25 mouse cellular contexts compared by ENCODE assay signal in genomic region chr6:53577776-53578175, GRCm38 (mm10).
A peak's percentile ranks its signal among the peaks of the same experiment; 100 is the strongest.
DNase-seq lines count a peak whose midpoint lies in the region; ATAC-seq and TF ChIP-seq lines count a peak whose summit lies in the region.
"Had no signal": no experiment of that assay in that cellular context is flagged by ENCODE, and none has a peak within 500 bp of the region (broad histone marks: within the 10 kb centered on the region; RNA-seq: fewer than 3 reads in every experiment).

No protein-coding gene starts in this region.

- H3K9ac ChIP-seq in kidney, postnatal 0 days (ENCODE audit: low read depth, low read length): no peak overlapping the region
- no peak overlapping the region for H3K9ac ChIP-seq in midbrain, embryonic 11.5 days (ENCODE audit: low read length)
- no peak overlapping the region for H3K9ac ChIP-seq in midbrain, postnatal 0 days (replicated peaks; ENCODE audit: low read length, poor library complexity, severe bottlenecking)
- H3K9ac ChIP-seq: embryonic facial prominence, embryonic 13.5 days; forebrain, embryonic 13.5 days; forebrain, postnatal 0 days; hindbrain, embryonic 12.5 days; hindbrain, embryonic 15.5 days had no signal

- WGBS in kidney, postnatal 0 days: 46% methylated on average over 3 of the region's 3 CpGs
- WGBS in midbrain, embryonic 11.5 days: 87% methylated on average over 3 of the region's 3 CpGs
- WGBS in midbrain, postnatal 0 days: 81% methylated on average over 3 of the region's 3 CpGs

- H3K36me3 ChIP-seq in kidney, postnatal 0 days (ENCODE audit: insufficient read depth, low read length): no peaks in the 10 kb centered on the region
- H3K36me3 ChIP-seq in midbrain, embryonic 11.5 days (ENCODE audit: control insufficient read depth, insufficient read depth, low read length): no peaks in the 10 kb centered on the region
- no peaks in the 10 kb centered on the region for H3K36me3 ChIP-seq in midbrain, postnatal 0 days (ENCODE audit: insufficient read depth, low read length)
- H3K36me3 ChIP-seq: embryonic facial prominence, embryonic 13.5 days; G1E; heart, embryonic 10.5 days; hindbrain, embryonic 12.5 days; hindbrain, embryonic 15.5 days had no signal

- H3K9me3 ChIP-seq in kidney, postnatal 0 days (replicated peaks; ENCODE audit: low read length): no peaks in the 10 kb centered on the region
- no peaks in the 10 kb centered on the region for H3K9me3 ChIP-seq in midbrain, embryonic 11.5 days (ENCODE audit: control insufficient read depth, low read length)
- no peaks in the 10 kb centered on the region for H3K9me3 ChIP-seq in midbrain, postnatal 0 days (ENCODE audit: low read length)
- H3K9me3 ChIP-seq: embryonic facial prominence, embryonic 13.5 days; forebrain, embryonic 13.5 days; heart, embryonic 10.5 days; hindbrain, embryonic 12.5 days; hindbrain, embryonic 15.5 days had no signal

- no peak for ATAC-seq in kidney, postnatal 0 days (replicated peaks; ENCODE audit: low FRiP score, low read depth)
- ATAC-seq in midbrain, embryonic 11.5 days (ENCODE audit: low FRiP score): no peak
- ATAC-seq in midbrain, postnatal 0 days (ENCODE audit: low FRiP score): no peak
- ATAC-seq: forebrain, embryonic 13.5 days; forebrain, postnatal 0 days; Patski had no signal

- DNase-seq in gastrocnemius, adult 18-20 months (ENCODE audit: low spot score): peak; percentile 41
- no peak for DNase-seq in gastrocnemius, postnatal 10 days
- DNase-seq in kidney, postnatal 0 days (ENCODE audit: low spot score): peak; percentile 41
- no peak for DNase-seq in kidney, postnatal 14 days
- DNase-seq in midbrain, embryonic 11.5 days (ENCODE audit: low spot score, missing footprints): peak; percentile 57
- no peak for DNase-seq in midbrain, postnatal 0 days (ENCODE audit: low spot score)
- no peak for DNase-seq in cerebellum, adult 9-10 months
- DNase-seq: adrenal gland, postnatal 10 days; adrenal gland, postnatal 36 days; B cell, adult 2 months; cerebellum, adult 18-20 months; cerebellum, adult 9-11 months; cerebellum, postnatal 25 days; forebrain, postnatal 0 days; gastrocnemius, postnatal 25 days; heart, adult 2 months had no signal

- TF ChIP-seq CTCF in kidney, postnatal 0 days (IDR thresholded peaks at IDR 0.05; ENCODE audit: low read depth): no peak
- no peak for TF ChIP-seq CTCF in midbrain, postnatal 0 days (IDR thresholded peaks at IDR 0.05)

- no peak overlapping the region for H3K4me2 ChIP-seq in kidney, postnatal 0 days (ENCODE audit: low read length)
- H3K4me2 ChIP-seq in midbrain, embryonic 11.5 days: no peak overlapping the region
- H3K4me2 ChIP-seq in midbrain, postnatal 0 days (ENCODE audit: low read depth, low read length, poor library complexity, severe bottlenecking): no peak overlapping the region
- H3K4me2 ChIP-seq: embryonic facial prominence, embryonic 13.5 days; forebrain, embryonic 13.5 days; hindbrain, embryonic 12.5 days; hindbrain, embryonic 15.5 days had no signal

- peaks cover 6% of the 10 kb centered on the region for H3K27me3 ChIP-seq in kidney, postnatal 0 days (ENCODE audit: insufficient read depth, low read length)
- H3K27me3 ChIP-seq in midbrain, embryonic 11.5 days (ENCODE audit: control insufficient read depth, insufficient read depth, low read length): no peaks in the 10 kb centered on the region
- H3K27me3 ChIP-seq in midbrain, postnatal 0 days (ENCODE audit: insufficient read depth, low read length): no peaks in the 10 kb centered on the region; the same call in 1 of the 2 replicates
- H3K27me3 ChIP-seq: CH12.LX; embryonic facial prominence, embryonic 13.5 days; forebrain, embryonic 13.5 days; hindbrain, embryonic 12.5 days; hindbrain, embryonic 15.5 days; Patski had no signal

- no peak overlapping the region for H3K27ac ChIP-seq in kidney, postnatal 0 days
- no peak overlapping the region for H3K27ac ChIP-seq in midbrain, embryonic 11.5 days (ENCODE audit: low read depth, low read length)
- H3K27ac ChIP-seq in midbrain, postnatal 0 days (ENCODE audit: low read depth, low read length): no peak overlapping the region
- H3K27ac ChIP-seq: embryonic facial prominence, embryonic 13.5 days; forebrain, embryonic 13.5 days; heart, adult 2 months; heart, embryonic 10.5 days; hindbrain, embryonic 12.5 days; hindbrain, embryonic 15.5 days had no signal

- H3K4me1 ChIP-seq in kidney, postnatal 0 days (replicated peaks; ENCODE audit: insufficient read depth, low read length): 0 out of 2 replicates have a peak, but pooled peaks cover 2% of the 10 kb centered on the region
- peaks cover 11% of the 10 kb centered on the region for H3K4me1 ChIP-seq in midbrain, embryonic 11.5 days (ENCODE audit: control insufficient read depth, insufficient read depth, low read length)
- H3K4me1 ChIP-seq in midbrain, postnatal 0 days (ENCODE audit: insufficient read depth, low read length): no peaks in the 10 kb centered on the region

- H3K4me3 ChIP-seq in kidney, postnatal 0 days (replicated peaks; ENCODE audit: low read depth, low read length): no peak overlapping the region
- H3K4me3 ChIP-seq in midbrain, embryonic 11.5 days (ENCODE audit: low read depth, low read length): no peak overlapping the region
- no peak overlapping the region for H3K4me3 ChIP-seq in midbrain, postnatal 0 days (ENCODE audit: low read depth, low read length)
- H3K4me3 ChIP-seq: embryonic facial prominence, embryonic 13.5 days; erythroblast, embryonic 14.5 days; forebrain, embryonic 13.5 days; heart, adult 2 months; heart, embryonic 10.5 days; hindbrain, embryonic 12.5 days; hindbrain, embryonic 15.5 days had no signal

Comparison
In these comparisons a context has a peak if more than half of its experiments do, and no peak if none do; other contexts are left out.
1. DNase-seq: peak in gastrocnemius, adult 18-20 months (single experiment), kidney, postnatal 0 days (single experiment) and midbrain, embryonic 11.5 days (single experiment); none in gastrocnemius, postnatal 10 days (single experiment), kidney, postnatal 14 days (single experiment), midbrain, postnatal 0 days (single experiment) and cerebellum, adult 9-10 months (single experiment).